Mouse (Mus musculus): ENCODE data around the gene Shprh.
A peak's percentile ranks its signal among the peaks of the same experiment; 100 is the strongest.
"Not testable (repeated sequence)": the region's sequence is repeated elsewhere in the genome, so short reads cannot be mapped to it uniquely, and the experiment has no call there.

Shprh gene

GRCm38 (mm10) chr10:11148884-11149741, at the start of gene Shprh:
TSS of gene Shprh (plus strand) at chr10:11149427.
- peak; percentile 100 for DNase-seq (ENCODE audit: low spot score)

GRCm38 (mm10) chr10:11121781-11122180, 27.4 kb upstream of the Shprh start:
- no peak for DNase-seq (ENCODE audit: low spot score)

GRCm38 (mm10) chr10:11145580-11145979, 3.6 kb upstream of the Shprh start:
- no peak for DNase-seq (ENCODE audit: low spot score)

DNA sequence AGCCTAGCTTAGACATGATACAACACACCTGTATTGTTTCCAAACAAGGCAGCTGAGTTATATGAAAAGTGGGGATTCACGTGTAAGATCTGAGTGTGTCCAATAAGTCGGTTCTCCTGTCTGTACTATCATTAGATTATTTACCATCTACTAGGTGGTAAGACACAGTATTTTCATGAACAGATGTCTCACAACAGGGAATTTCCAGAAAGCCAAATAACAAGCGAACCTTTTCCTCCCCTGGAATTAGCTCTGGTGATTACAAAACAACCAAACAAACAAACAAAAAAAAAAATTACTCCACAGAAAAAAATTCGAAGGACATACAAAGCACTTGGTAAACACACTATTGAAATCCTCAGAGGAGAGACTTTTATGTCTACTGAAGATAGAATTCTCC, 781 bp upstream of the Shprh start:
- no peak for DNase-seq (ENCODE audit: low spot score)

- DNase-seq (ENCODE audit: low spot score): no peak
Observed at GRCm38 (mm10) chr10:11149742-11150125, 507 bp downstream of the Shprh start.

DNA sequence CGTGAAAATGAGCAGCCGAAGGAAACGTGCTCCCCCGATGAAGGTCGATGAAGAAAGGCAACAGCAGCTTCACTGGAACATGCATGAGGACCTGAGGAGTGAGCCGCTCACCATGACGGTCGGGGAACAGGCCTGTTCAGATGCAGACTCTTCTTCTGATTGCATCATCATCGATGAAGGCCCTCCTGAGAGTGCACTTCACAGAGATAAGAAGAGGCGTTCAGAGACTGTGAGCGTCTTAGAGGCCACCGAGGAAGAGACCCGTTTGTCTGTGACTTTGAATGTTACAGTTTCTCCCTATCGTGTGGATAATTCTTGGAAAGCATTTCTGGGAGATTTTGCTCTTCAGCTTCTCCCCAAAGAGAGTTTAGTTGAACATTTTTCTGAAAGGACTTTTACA, 2.4 kb downstream of the Shprh start:
- no peak for DNase-seq (ENCODE audit: low spot score)

DNA sequence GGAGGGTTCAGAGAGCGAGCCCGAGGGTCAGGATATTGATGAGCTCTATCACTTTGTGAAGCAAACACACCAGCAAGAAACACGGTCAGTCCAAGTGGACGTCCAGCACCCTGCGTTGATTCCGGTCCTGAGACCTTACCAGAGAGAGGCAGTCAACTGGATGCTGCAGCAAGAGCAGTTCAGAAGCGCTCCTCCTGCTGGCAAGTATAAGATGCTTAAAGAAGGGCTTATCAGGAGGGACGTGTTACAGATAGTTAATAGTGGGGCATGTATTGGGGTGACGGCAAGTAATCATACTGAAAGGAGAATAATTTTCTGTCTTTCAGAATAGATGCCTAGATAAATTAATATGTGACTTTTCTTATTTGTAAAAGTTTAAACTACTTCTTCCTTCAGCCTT, 7.8 kb downstream of the Shprh start:
- DNase-seq (ENCODE audit: low spot score): no peak

- no peak for DNase-seq (ENCODE audit: low spot score)
Observed at GRCm38 (mm10) chr10:11164537-11164936, 15.3 kb downstream of the Shprh start.

- DNase-seq (ENCODE audit: low spot score): no peak
Observed at GRCm38 (mm10) chr10:11170252-11170651, 21.0 kb downstream of the Shprh start.

DNA sequence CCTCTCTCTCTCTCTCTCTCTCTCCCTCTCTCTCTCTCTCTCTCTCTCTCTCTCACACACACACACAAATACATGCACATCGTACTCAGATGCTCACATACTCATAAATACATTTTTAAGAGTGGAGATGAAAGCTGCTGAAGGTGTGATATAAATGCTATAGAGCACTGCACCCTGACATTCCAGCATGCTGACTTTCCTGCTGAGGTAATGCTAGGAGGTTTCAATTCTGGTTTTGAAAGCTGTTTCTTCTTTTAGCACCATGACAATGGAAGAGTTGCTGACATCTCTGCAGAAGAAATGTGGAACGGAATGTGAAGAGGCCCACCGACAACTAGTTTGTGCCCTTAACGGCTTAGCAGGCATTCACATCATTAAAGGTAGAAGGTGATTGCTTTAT, 22.4 kb downstream of the Shprh start:
- DNase-seq (ENCODE audit: low spot score): no peak

DNA sequence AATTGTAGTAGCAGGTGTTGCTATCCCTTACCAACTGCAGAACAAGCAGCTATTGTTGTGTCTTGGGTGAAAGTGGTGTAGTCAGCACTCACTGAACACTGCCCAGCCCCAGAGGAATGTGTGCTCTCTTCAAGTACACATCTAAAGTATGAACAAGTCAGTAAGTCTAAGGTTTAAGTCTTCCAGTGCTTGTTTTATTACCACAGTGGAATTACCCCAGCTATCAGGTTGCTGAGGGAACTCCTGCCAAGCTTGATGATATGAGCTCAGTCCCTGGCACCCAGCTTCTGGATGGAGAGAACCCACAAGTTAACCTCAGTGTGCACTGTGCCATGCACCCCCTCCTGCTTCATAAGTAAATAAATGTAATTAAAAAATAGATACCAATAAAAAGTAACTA, 23.3 kb downstream of the Shprh start:
- no peak for DNase-seq (ENCODE audit: low spot score)

GRCm38 (mm10) chr10:11175801-11176482, 26.7 kb downstream of the Shprh start:
- DNase-seq (ENCODE audit: low spot score): peak; percentile 22

GRCm38 (mm10) chr10:11180077-11180476, 30.9 kb downstream of the Shprh start:
- DNase-seq (ENCODE audit: low spot score): no peak

DNA sequence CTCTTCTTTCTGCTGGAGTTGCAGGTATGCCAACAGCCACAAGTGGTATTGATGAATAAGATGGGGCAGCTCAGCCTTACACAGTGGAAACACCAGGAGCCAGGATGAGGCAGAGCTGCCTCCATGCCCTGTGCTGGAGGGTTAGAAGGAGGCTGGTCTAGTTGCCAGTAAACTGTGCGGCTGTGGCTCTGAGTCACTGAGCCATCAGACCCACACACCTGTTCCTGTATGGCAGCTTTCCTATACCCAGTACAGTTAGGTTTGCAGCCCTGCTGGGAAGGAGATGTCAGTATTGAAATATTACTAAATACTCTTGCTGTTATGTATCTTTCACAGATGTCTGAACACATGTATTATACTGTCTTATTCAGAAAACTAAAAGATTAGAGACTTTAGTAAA, 48.1 kb downstream of the Shprh start:
- DNase-seq (ENCODE audit: low spot score): no peak

DNA sequence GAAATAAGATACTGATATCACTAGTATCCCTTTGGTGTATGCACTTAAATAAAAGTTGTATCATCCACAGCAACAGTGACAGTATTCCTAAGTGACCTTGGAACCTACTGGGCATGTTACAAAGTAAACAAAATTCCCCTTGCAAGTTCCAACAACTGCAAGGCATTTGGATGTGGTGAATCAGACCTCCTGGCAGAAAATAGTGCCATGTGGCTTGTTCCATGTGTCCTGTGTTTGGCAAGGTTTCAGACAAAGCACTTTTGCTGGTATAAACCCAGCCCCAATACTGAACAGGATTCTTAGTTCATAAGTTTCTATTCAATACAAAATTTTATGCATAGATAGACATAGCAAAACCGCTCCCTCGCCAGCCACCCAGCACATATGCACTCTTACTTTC, 49.1 kb downstream of the Shprh start:
- DNase-seq (ENCODE audit: low spot score): no peak

DNA sequence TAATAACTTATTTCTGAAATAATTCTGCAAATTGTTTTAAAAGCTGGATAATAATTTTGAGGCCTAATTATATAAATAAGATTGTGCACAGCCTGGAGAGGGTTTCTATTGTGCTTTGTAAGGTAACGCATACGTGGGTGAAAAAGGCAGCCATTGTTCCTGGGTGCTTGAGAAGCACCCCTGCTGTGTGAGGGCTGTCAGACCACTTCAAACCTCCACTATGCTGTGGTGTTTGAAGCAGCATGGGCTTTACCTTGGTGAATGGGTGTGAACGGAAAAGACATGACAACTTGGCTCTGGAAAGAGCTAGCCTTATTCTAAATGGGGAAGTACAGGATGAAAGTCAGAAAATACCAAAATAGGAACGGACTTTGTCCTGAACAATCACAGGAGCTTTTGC, 50.8 kb downstream of the Shprh start:
- DNase-seq (ENCODE audit: low spot score): no peak

DNA sequence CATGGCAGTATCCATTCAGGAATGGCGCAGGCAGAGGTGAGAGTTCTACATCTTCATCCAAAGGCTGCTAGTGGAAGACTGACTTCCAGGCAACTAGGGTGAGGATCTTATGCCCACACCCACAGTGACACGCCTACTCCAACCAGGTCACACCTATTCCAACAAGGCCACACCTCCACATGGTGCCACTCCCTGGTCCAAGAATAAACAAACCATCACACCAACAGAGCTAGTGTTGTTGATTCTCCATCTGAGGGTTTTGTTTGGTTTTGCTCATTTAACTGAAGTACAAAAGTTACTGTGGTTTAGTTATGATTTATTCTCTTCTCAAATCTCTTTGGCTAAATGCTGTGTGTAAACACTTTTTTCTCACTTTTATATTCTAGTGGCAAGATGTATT, 56.7 kb downstream of the Shprh start:
- not testable (repeated sequence) for DNase-seq (ENCODE audit: low spot score)

GRCm38 (mm10) chr10:11208670-11209069, 59.4 kb downstream of the Shprh start:
- DNase-seq (ENCODE audit: low spot score): no peak

DNA sequence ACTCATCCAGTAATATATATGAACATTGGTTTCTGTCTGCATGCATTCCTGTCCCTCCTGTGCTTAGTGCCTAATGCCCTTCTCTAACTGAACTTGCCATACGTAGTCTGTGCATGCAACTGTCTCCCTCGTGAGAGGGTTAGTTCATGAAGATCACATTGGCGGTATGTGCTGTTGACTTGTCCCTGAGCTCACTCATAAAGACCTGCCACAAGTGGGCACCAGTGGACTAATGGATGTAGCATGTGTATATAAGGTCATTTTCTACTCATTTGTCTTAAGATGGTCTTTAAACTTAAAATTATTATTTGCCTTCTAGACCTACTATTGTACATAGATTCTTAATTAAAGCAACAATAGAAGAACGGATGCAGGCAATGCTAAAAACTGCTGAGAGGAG, 62.8 kb downstream of the Shprh start:
- DNase-seq (ENCODE audit: low spot score): no peak

DNA sequence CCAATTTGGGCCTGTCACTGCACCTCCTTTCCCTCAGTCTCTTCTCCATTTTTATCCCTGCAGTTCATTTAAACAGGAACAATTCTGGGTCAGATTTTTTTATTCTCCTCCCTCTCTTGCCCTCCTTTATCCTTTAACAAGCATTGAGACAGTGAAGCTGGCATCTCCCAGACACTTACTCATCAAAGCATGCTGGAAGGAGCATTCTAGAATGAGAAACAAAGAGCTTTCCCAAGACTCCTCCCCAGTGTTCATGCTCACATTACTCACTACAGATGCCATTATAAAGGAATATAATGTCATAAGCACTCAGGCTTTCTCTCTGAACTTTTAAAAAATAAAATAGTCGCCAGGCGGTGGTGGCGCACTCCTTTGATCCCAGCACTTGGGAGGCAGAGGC, 77.2 kb downstream of the Shprh start:
- no peak for DNase-seq (ENCODE audit: low spot score)

GRCm38 (mm10) chr10:11229545-11230178, 80.4 kb downstream of the Shprh start:
- DNase-seq (ENCODE audit: low spot score): peak; percentile 3

- DNase-seq (ENCODE audit: low spot score): no peak
Observed at GRCm38 (mm10) chr10:11233208-11233607, 84.0 kb downstream of the Shprh start.

- peak; percentile 4 for DNase-seq (ENCODE audit: low spot score)
Observed at GRCm38 (mm10) chr10:11242988-11243387, 93.8 kb downstream of the Shprh start.

Measured in embryo, embryonic 10.5 days (tissue).